Mouse (Mus musculus) forebrain, embryonic 14.5 days (tissue): ENCODE measurements around the gene Ptpn7. TPM values are rescaled to one million over a fixed set of nuclear protein-coding genes. Genes with fewer than 3 reads are reported as not detected.

Source experiments
- ATAC-seq: fragments of 200-750 bp; cut with Nextera tagmentation; 2 replicates; pipeline ENCODE4 v1.8.0; 2017; ENCODE audit warnings: mild to moderate bottlenecking, moderate library complexity
- DNase-seq: peaks from one replicate; pipeline ENCODE4 v3.0.0-alpha.2; 2015; ENCODE audit warnings: low spot score
- H3K27ac ChIP-seq: fragments of 300-500 bp; sonication (generic); 2 replicates; pipeline ENCODE4 v1.5.1; 2014; ENCODE audit warnings: low read depth, mild to moderate bottlenecking, control low read depth, low read length, moderate library complexity
- H3K27me3 ChIP-seq: fragments of 300-500 bp; sonication (generic); replicated peaks from 2 replicates; pipeline ENCODE4 v1.6.1; 2014; ENCODE audit warnings: low read length, control low read depth, mixed read lengths; ENCODE audit not compliant: control insufficient read depth, insufficient read depth
- H3K36me3 ChIP-seq: fragments of 300-500 bp; sonication (generic); 2 replicates; pipeline ENCODE4 v1.6.1; 2014; ENCODE audit warnings: low read length, control low read depth; ENCODE audit not compliant: control insufficient read depth, insufficient read depth
- H3K4me1 ChIP-seq: fragments of 300-500 bp; sonication (generic); 2 replicates; pipeline ENCODE4 v1.6.1; 2014; ENCODE audit warnings: antibody characterized with exemption, low read length, control low read depth; ENCODE audit not compliant: control insufficient read depth, insufficient read depth
- H3K4me2 ChIP-seq: fragments of 300-500 bp; sonication (generic); 2 replicates; pipeline ENCODE4 v1.6.1; 2014; ENCODE audit warnings: mild to moderate bottlenecking, control low read depth, low read length
- H3K4me3 ChIP-seq: fragments of 300-500 bp; sonication (generic); 2 replicates; pipeline ENCODE4 v1.5.1; 2014; ENCODE audit warnings: low read depth, low read length, control low read depth
- H3K9ac ChIP-seq: fragments of 300-500 bp; sonication (generic); 2 replicates; pipeline ENCODE4 v1.6.1; 2014; ENCODE audit warnings: mild to moderate bottlenecking, low read length, control low read depth, moderate library complexity
- H3K9me3 ChIP-seq: fragments of 300-500 bp; sonication (generic); replicated peaks from 2 replicates; pipeline ENCODE4 v1.6.1; 2016; ENCODE audit warnings: low read length, control low read depth, mixed read lengths; ENCODE audit not compliant: control insufficient read depth
- WGBS: fragments of 180-500 bp; shearing (Covaris S2); extraction: QIAGEN DNeasy Blood & Tissue Kit; methylation state at CpG from one replicate; pipeline ENCODE4 v1.1.7; 2014; 5-methylcytosine and 5-hydroxymethylcytosine counted together
- polyA plus RNA-seq: library from polyadenylated mRNA; unstranded; fragments of >200 nt; fragmentation: Nextera tagmentation; extraction: Ambion mirVana; gene quantifications from 2 replicates; pipeline ENCODE4 v1.2.1, GENCODE M21; 2014

The Ptpn7 gene
- polyA plus RNA-seq, 1 experiment from 2014 or later: 0.57 TPM

DNA sequence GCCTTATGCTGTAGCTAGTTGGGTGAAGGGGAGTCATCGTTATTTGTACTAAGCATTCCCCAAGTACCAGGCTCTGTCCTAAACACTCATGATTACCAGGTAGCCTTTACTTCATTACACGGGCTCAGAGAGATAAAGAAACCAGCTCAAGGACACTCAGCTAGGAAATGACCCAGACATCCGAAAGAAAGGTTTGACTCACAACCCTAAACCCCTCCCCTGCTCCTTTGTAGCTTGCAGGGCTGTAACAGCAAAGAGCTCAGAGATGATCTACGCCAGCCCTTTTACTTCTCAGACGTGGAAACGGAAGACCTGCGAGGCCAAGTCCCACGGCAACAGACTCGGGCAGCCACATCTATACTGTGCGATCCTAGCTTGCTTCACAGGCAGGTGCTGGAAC lies 37.8 kb downstream of the Ptpn7 start:
- DNase-seq (no peak), ATAC-seq (no peak)
- 73% methylated on average over 10 of the region's 10 CpGs for WGBS
- Histone ChIP-seq H3K9me3 (no peaks in the 10 kb centered on the region), H3K27me3 (no peaks in the 10 kb centered on the region), H3K4me1 (no peaks in the 10 kb centered on the region), H3K36me3 (no peaks in the 10 kb centered on the region), H3K4me3 (no peak overlapping the region), H3K27ac (no peak overlapping the region), H3K4me2 (no peak overlapping the region), H3K9ac (no peak overlapping the region)

DNA sequence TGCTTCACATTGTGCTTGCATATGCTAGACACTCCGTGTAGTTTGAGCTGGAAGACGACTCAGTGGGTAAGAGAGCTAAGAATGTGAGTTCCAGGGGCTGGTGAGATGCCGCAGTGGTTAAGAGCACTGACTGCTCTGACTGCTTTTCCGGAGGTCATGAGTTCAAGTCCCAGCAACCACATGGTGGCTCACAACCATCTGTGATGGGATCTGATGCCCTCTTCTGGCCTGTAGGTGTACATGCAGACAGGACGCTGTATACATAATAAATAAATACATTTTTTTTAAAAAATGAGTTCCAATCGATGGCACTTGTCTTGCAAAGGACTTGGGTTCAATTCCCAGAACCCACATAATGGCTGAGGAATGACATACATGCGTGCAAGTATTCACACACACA lies 38.7 kb downstream of the Ptpn7 start:
- DNase-seq (no peak), ATAC-seq (no peak)
- WGBS: 83% methylated on average over 7 of the region's 7 CpGs
- H3K9ac ChIP-seq: no peak overlapping the region
- no peak overlapping the region for H3K4me3 ChIP-seq
- H3K27me3 ChIP-seq: no peaks in the 10 kb centered on the region
- no peaks in the 10 kb centered on the region for H3K9me3 ChIP-seq
- H3K4me1 ChIP-seq: no peaks in the 10 kb centered on the region
- no peak overlapping the region for H3K4me2 ChIP-seq
- H3K27ac ChIP-seq: no peak overlapping the region
- no peaks in the 10 kb centered on the region for H3K36me3 ChIP-seq

DNA sequence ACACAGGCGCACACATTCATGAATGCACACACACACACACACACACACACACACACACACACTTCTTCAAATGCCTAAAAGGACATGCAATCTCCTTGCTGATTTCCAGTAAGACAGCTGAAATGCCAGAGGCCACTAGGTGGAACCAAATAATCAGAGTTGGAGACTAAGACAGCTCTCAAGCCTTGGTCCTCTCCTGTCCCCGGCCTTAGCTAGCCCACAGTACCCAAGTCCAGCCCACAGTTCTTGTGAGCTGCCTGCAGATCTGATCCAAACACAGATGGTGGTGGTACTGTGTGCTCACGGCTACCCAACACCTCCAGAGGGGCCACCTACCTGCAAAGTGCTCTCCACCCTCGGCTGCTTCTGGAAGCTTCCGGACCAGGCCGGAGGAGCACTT lies 39.5 kb downstream of the Ptpn7 start:
- H3K27ac ChIP-seq: no peak overlapping the region
- ATAC-seq (peak; percentile 68), DNase-seq (peak; percentile 88)
- H3K36me3 ChIP-seq: no peaks in the 10 kb centered on the region
- H3K4me2 ChIP-seq: no peak overlapping the region
- WGBS: 57% methylated on average over 6 of the region's 6 CpGs
- H3K9me3 ChIP-seq: no peaks in the 10 kb centered on the region
- no peak overlapping the region for H3K4me3 ChIP-seq
- H3K9ac ChIP-seq: no peak overlapping the region
- H3K27me3 ChIP-seq: no peaks in the 10 kb centered on the region
- H3K4me1 ChIP-seq: no peaks in the 10 kb centered on the region

DNA sequence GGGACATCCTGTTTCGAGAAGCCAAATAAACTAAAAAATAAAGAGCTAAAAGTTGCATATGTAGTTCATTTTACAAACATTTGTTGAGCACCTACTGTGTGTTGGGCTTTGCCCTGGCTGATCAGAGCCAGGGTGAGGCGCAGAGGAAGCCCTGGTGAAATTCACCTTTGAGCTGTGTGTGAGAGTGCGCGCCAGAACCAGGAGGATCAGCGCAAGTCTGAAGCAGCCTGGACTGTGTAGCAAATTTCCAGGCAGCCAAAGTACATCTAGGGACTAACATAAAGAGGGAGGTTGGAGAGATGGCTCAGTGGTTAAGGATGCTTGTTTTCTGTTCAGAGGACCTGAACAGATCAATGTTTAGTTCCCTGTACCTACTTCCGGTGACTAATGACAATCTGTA lies 40.8 kb downstream of the Ptpn7 start:
- 90% methylated on average over 6 of the region's 6 CpGs for WGBS
- Histone ChIP-seq H3K9me3 (no peaks in the 10 kb centered on the region), H3K9ac (no peak overlapping the region), H3K4me2 (no peak overlapping the region), H3K36me3 (no peaks in the 10 kb centered on the region), H3K27ac (no peak overlapping the region), H3K27me3 (no peaks in the 10 kb centered on the region), H3K4me1 (no peaks in the 10 kb centered on the region), H3K4me3 (no peak overlapping the region)
- no peak for DNase-seq
- no peak for ATAC-seq

DNA sequence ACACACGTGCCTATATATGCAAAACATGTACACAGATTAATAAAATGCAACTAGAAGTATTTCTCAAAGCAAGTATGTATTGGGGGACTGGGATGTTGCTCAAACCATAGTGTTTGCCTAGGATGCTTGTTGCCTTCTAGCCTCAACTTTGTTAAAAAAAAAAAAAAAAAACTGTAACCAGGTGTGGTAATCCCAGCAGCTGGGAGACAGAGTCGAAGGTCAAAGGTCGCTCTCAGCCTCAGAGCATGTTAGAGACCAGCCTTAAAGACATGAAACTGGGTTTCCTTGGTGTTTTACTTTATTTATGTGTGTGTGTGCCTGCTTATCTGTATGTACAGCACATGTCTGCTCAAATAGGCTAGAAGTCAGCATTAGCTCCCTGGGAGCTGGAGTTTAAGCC lies 42.7 kb downstream of the Ptpn7 start:
- Histone ChIP-seq H3K9me3 (no peaks in the 10 kb centered on the region), H3K36me3 (no peaks in the 10 kb centered on the region), H3K27me3 (no peaks in the 10 kb centered on the region), H3K9ac (no peak overlapping the region), H3K27ac (no peak overlapping the region), H3K4me1 (no peaks in the 10 kb centered on the region), H3K4me3 (no peak overlapping the region), H3K4me2 (no peak overlapping the region)
- ATAC-seq (no peak), DNase-seq (no peak)
- 73% methylated on average over 3 of the region's 3 CpGs for WGBS

DNA sequence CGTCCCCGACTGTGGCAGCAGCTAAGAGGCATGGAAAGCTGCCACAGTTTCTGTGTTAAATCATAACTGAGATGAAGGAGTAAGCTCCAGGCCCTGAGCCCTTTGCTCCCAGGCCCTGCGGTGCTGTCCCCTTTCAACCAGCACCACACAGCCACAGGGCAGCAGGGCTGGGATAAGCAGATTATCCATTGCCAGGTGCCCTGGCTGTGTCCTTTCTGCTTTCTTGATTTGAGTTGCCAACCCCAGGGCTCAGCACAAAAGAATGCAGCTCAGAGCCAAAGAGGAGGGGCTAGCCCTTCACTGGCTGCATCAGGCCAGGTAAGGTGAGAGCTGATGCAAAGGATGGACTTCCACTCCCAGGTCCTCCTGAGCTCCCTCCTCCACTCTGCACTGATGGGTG lies 45.2 kb downstream of the Ptpn7 start:
- 76% methylated on average over 3 of the region's 3 CpGs for WGBS
- no peak for ATAC-seq

DNA sequence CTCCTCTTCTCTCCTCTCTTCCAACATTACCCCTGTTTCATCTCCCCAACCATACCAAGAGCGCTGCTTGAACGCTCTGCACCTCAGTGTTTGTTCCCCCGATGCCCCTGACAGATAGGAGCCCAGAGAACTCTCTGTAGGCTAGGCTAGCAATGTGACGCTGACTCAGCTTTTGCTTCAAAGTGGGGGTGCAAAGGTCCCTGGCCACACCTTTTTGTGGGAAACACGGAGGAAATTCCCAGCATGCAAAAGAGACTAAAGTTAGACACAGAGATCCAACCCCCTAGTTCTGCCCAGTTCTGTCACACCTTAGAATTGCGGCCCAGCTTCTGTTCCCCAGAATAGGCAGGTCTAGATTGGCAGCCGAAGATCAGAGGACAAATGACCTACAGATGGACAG lies 46.4 kb downstream of the Ptpn7 start:
- no peak overlapping the region for H3K9ac ChIP-seq
- DNase-seq: no peak
- ATAC-seq: no peak
- no peaks in the 10 kb centered on the region for H3K36me3 ChIP-seq
- no peak overlapping the region for H3K4me2 ChIP-seq
- no peaks in the 10 kb centered on the region for H3K27me3 ChIP-seq
- WGBS: 91% methylated on average over 7 of the region's 7 CpGs
- no peak overlapping the region for H3K4me3 ChIP-seq
- H3K9me3 ChIP-seq: no peaks in the 10 kb centered on the region
- H3K27ac ChIP-seq: no peak overlapping the region
- H3K4me1 ChIP-seq: peaks cover 5% of the 10 kb centered on the region; the same call in 1 of the 2 replicates

More for the DNA sequence above, 45.2 kb downstream of the Ptpn7 start:
- Histone ChIP-seq H3K36me3 (no peaks in the 10 kb centered on the region), H3K27me3 (no peaks in the 10 kb centered on the region), H3K27ac (no peak overlapping the region), H3K4me2 (no peak overlapping the region), H3K9me3 (no peaks in the 10 kb centered on the region), H3K9ac (no peak overlapping the region), H3K4me3 (no peak overlapping the region), H3K4me1 (peaks cover 5% of the 10 kb centered on the region; the same call in 1 of the 2 replicates)
- no peak for DNase-seq

DNA sequence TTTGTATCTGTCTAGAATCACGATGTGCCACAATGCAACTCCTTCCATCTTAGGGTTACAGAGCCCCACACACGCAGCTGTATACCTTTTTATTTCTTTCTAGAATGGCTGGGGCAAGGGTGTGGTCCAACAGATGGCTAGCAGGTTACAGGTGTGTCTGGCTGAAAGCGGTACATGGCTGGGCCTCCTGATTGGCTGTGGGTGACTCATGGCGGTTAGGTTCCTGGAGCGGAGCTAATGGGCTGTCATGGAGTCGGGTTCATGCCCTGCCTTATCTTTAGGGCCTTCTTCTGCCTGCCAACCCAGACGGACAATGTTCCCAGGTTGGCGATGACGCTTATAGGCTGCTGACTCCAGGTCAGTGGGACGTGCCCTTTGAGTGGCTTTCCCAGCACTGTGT lies 48.3 kb downstream of the Ptpn7 start:
- 95% methylated on average over 10 of the region's 10 CpGs for WGBS
- no peak for ATAC-seq
- DNase-seq: no peak
- Histone ChIP-seq H3K4me1 (peaks cover 5% of the 10 kb centered on the region; the same call in 1 of the 2 replicates), H3K27me3 (no peaks in the 10 kb centered on the region), H3K27ac (no peak overlapping the region), H3K4me3 (no peak overlapping the region), H3K9ac (no peak overlapping the region), H3K4me2 (no peak overlapping the region), H3K36me3 (no peaks in the 10 kb centered on the region), H3K9me3 (no peaks in the 10 kb centered on the region)

DNA sequence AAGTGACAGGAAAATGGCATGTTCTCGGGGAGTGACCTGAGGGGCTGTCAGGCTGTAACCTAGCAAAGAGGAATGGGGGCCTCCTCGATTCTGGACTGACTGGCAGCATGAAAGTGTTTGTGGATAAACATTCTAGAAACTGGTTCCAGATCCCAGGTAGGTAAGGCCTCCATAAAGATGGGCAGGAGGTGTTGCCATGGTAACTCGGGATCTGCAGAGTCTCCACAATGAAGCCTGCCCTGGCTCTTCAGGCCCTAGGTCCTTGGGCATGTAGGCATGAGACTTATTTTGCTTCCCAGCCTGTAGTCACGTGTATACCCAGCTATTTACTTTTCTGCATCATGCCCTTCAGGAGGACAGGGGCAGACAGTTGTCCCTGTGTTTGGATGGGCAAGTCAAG lies 48.8 kb downstream of the Ptpn7 start:
- 82% methylated on average over 4 of the region's 4 CpGs for WGBS
- DNase-seq: no peak

More for the DNA sequence above, 48.8 kb downstream of the Ptpn7 start:
- H3K36me3 ChIP-seq: no peaks in the 10 kb centered on the region
- no peak overlapping the region for H3K4me2 ChIP-seq
- H3K9me3 ChIP-seq: no peaks in the 10 kb centered on the region
- H3K27me3 ChIP-seq: no peaks in the 10 kb centered on the region
- no peak overlapping the region for H3K4me3 ChIP-seq
- ATAC-seq: no peak
- H3K27ac ChIP-seq: no peak overlapping the region
- H3K4me1 ChIP-seq: peaks cover 5% of the 10 kb centered on the region; the same call in 1 of the 2 replicates
- no peak overlapping the region for H3K9ac ChIP-seq
